Mouse (Mus musculus) adrenal gland, adult (tissue): ENCODE measurements around the gene Brix1.
A peak's percentile ranks its signal among the peaks of the same experiment; 100 is the strongest.
"Not testable (repeated sequence)": the region's sequence is repeated elsewhere in the genome, so short reads cannot be mapped to it uniquely, and the experiment has no call there.

Experiments
- DNase-seq, 2 experiments: peaks; one replicate each; pipeline ENCODE4 v3.0.0; 2022 to 2023; ENCODE audit warnings: low spot score in 1 of 2; ENCODE audit not compliant: inconsistent age in 2 of 2

Gene Brix1

DNA sequence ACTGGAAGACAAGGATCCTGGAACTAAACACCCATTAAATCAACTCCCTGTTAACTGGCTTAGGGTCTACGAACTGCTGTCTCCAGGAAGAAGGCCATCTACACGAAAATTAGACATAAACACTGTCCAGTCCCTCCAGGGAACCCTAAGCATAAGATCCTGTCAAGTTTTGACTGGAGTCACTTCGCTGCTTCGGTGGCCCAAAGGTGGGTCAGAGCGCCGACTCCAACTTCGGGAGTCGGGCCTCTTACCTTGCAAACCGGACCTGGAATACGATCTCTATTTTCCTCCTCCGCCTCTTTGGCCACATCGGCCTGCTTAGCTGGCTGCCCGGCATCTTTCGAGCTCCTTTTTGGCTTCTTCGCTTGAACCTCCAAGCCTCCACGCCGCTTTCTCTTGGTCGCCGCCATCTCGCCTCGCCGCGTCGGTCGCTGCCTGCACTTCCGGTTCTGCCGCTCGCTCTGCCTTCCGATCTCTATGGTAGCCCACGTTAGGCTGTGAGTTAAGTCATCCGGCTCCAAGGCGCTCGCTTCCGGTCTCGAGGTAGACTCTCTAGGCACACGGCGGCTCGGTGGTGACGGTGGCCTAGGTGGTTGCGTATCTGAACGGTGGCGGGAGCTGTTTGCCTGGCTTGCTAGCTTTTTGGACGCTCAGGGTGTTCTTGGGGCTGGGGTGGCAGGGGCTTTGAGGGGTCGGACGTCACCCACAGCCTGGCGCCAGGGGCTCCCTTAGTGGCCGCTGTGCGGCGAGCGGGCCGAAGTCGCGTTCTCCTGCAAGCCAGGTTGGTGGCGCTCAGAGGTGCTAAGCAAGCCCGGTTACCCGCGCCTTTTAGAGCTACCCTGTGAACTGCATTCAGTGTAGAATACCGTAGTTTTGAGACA, at the start of gene Brix1, which contains the start of gene Rad1:
Gene Brix1 (minus strand): TSS at position 464 of the 881 bp plus-strand sequence.
Gene Rad1 (plus strand): TSS at position 535 of the 881 bp plus-strand sequence.
- DNase-seq = peak; percentile 95 to 98

DNA sequence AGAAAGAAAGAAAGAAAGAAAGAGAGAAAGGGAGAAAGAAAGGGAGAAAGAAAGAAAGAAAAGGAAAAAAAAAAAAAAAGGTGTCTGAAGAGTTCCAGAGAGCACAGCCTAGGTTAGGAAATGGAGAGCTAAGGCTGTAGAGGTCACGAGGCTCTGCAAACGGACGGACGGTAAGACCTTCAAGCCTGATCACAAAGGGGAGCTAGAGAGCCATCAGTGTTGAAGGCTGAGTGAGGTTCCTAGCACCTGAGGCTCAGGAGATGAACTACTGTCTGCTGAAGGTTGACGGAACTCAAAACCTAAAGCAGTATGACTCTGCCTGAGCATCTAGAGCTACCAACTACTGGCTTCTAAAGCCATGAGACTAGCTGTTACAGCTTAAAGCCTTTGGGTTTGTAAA, 48.8 kb upstream of the Brix1 start:
- DNase-seq = no peak

DNA sequence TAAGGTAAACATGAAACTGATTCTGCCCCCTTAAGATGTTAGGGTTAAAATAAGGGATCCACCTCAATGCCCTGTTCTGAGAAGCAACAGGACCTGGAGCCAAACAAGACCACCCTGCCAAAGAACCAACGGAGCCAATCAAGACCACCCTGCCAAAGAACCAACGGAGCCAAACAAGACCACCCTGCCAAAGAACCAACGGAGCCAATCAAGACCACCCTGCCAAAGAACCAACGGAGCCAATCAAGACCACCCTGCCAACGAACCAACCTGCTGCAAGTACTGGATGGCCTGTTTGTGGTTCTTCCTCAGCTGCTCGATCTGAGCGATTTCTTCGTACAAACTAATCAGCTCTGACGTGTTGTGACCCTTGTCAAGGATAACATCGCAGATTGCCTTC, 47.6 kb upstream of the Brix1 start:
- DNase-seq = not testable (repeated sequence)

DNA sequence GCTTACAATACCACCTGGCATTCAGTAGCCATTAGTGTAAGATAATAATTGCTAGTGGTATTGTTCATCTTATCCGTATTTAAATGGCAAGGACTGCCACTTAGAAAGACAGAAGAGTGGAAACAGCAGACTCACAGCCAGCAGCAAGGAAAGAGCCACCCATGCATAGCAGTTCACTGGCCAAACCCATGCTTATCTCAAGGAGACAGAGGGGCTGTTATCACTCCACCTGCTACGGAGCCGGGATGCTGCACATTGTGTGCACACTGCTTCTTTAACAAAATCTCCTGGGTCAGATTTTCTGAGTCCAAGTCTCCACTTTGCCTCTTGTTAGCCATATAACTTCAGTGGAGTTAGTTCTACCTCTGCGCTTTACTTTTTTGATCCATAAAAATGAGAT, 45.6 kb upstream of the Brix1 start:
- DNase-seq = no peak

DNA sequence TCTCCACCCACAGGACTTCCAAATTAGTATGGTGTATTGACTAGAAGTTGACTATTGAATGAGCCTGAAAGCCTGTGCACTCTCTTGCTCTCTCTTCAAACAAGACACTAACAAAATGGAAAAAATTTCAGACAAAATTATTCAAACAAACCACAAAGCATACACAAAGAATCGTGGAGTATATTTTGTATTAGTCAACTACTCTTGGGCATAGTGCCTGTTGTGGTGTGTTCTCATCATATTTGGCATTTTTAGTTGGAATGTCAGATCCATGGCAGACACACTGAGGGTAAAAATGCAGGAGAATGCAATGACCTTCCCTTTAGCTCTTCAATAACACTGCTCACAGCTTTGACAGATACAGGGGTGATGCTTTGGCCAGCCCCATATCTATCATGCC, 40.1 kb upstream of the Brix1 start:
- DNase-seq = no peak

DNA sequence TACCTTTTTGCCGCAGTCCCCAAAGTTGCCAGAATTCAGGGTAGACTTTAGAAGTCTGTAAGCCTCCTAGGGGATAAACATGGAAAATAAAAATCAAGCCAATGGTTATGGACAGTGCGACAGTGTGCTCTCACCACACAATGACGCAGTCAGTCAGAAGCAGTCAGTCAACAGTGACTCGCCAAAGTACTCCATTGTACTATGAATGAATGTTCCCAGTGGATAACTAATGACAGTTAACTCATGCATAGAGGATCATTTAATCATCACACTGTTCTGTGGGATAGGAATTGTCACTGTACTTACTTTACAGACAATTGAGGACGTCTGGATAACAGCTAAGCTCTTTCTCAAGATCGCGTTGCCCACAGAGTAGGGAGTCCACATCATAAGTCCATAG, 29.4 kb upstream of the Brix1 start:
- DNase-seq = no peak

DNA sequence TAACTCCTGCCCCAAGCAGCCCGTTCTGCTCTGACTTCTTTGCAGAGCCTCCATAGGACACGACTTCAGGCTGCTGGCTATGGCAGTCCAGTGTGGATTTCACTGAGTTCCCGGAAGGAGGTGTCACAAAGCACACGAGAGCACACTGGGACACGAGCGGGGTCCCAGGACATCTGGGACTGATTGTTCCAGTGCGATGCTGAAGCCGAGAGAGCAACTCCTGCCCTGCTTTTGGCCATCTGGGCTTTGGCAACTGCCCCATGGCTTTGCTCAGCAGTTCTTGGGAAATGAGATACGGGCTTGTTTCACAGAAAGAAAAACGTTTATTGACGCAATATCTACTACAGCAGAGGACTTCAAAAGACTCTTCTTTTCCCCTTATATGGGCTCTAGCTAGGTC, 20.4 kb upstream of the Brix1 start:
- peak; percentile 10 to 46 for DNase-seq

DNA sequence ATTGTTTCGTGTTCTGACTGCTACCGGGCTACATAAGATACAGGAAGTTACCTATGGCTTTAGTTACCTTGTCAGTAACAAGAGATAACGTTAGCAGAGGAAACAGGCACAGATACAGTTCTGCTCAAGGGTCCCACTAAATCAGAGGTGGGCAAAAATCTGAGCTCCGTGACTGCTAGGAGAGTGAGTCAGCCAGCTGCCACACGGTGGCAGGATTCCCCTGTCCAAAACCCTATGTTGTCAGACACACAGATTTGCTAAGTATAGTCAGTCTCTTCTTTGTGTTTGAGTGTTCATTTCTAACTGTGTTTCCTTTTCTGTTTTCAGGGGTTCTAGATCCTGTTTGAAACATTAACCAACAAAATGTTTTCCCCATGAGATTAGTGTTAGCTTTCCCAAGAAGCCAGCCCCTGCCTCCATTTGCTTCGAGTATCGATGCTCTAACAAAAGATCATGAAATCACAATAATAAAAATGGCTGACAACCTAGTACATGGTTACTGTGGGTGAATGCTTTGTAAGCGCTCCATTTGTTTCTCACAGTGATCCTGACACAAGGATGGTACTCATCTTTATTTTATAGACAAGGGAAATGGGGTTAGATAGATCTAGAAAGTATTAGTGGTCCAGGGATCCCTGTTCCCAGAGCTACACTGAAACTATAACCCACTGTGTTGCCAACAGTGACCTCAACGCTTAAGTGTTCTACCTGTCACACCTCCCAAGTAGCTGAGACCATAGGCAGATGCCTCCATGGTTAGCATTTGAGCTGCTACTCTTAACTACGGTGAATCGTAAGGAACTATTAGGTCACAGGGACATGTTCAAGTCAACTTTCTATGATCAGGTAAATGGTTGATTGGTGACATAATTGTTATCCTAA, 15.3 kb upstream of the Brix1 start:
- DNase-seq = peak; percentile 34 to 74

DNA sequence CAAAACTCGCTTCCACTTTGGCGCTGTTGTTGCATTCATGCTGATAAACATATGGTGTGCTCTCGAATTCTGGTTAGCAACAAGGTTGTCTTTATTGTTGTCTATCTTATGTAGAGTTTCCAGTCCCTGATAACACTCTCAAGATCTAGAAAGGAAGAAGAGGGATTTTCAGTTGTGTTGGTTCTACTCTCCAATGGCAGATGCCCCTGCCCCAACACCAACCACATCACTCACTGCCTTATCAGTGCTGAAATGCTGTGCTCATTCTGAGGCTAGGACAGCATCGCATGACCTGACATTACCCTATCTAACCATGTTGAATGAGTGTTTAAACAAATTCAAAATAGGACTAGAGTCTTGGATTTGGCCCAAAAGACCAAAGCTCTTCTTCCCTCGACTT, 14.3 kb upstream of the Brix1 start:
- DNase-seq = no peak

DNA sequence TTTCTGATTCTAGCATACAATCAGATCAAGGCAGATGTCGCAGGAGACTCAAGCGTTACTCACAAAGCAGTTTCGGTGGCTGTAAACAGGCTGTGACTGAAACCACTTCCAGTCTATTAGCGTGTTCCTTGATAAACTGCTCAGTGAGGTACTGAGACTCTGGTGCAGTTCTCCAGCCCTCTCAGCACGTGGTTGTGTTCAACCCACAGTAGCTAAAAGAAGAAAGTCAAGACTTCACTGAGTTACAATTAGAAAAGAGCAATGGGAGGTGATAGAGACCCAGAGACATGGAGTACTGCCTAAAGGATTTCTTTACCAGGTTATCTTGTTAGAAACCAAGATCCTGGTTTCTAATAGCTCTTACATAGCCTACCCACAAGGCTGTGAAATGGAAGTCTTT, 13.8 kb upstream of the Brix1 start:
- DNase-seq = no peak

DNA sequence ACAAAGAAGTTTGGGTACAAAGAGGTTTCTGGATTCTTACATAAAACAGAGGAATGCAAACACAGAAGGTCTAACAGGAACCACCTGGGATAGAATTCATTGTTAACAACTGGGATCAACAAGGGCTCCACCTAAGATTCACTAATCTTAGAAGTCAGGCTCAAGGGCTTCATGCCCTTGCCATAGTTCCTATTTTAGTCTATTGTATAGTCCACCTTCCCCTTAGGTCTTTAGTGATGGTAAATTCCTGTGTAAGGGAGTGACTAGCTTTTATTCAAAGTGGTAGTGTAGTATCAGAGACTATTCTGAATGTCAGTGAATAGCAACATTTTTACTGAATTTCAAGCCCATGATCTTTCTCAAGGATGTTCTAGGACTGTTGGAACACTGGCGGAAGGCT, 10.9 kb upstream of the Brix1 start:
- not testable (repeated sequence) for DNase-seq

DNA sequence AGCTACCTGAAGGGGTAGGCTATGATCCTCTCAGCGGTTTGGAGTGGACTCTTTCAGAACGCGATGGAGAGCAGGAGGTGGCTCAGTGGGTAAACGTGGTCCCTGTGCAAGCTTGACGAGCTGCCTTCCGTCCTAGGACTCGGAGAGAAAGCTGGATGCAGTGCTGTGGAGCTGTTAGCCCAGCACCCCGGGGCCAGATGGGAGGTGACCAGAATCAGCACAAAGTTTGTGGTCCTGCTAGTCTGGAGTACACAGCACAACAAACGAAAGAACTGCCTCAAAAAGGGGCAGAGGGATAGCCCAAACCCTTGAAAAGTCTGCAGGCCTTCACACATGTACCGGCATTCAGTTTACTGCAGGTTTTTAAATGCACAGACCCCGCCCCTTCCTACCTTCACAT, 10.2 kb upstream of the Brix1 start:
- DNase-seq = no peak

DNA sequence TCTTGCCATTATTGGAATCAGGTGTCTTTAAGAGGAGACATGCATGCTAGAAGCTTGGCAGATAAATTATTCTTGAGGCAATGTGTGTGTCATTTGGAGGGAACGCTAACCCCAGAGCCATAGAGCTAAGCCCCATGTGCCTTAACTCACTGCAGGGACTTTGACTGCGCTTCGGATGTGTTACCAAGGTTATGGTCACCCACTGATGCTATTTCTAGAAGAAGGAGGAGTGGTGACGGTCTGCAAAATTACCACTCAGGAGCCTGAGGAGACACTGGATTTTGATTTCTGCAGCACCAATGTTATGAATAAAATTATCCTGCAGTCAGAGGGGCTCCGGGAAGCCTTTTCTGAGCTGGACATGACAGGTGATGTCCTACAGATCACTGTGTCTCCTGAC, 4.4 kb upstream of the Brix1 start:
- no peak for DNase-seq

DNA sequence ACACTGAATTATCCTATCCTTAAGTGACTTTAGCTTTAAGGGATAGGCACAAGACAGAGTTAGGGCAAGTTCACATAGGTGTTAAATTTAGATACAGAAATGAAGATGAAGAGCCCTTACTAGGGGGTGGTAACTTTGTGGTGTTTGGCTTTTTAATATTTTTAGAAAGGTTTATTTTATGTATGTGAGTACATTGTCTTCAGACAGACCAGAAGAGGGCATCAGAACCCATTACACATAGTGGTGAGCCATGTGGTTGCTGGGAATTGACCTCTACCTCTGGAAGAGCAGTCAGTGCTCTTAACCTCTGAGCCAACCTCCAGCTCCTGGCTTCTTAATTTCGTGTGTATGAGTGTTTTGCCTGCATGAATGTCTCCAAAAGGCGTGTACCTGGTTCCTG, 1.5 kb upstream of the Brix1 start:
- DNase-seq = no peak

DNA sequence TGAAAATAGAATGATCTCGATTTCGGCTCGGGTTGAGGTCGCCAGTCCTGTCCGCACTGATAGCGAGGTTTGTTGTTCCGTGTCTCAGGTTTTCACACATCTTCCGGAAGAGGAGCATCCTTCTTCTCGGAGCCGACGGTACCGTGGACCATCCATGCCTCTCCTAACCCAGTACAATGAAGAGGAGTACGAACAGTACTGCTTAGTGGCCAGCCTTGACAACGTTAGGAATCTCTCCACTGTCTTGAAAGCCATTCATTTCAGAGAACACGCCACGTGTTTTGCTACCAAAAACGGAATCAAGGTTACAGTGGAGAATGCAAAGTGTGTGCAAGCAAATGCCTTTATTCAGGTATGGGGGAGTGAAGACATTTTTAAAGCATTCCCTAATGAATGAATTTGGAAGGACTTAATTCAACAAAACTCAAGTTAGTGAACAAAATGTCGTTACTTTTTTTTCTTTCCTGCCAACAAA, 655 bp upstream of the Brix1 start:
- DNase-seq = no peak

DNA sequence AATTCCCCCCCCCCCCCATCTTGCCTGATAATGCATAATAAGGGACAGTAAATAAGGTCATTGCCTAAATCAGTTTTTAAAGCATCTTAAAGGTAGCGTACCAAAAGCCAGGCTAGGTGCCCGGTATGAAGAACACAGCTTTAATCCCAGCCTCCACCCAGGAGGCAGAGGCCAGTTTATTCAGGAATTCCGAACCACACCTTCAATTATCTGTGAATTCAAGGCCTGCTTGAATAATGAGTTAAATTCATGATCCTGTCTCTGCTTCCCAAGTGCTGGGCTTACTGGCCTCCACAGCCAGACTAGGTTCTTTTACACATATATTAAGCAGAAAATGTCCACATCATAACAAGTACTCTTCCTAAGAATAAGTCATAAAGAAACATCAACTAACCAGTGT, 14.8 kb downstream of the Brix1 start:
- DNase-seq = peak in 1 of 2 experiments; percentile 44

DNA sequence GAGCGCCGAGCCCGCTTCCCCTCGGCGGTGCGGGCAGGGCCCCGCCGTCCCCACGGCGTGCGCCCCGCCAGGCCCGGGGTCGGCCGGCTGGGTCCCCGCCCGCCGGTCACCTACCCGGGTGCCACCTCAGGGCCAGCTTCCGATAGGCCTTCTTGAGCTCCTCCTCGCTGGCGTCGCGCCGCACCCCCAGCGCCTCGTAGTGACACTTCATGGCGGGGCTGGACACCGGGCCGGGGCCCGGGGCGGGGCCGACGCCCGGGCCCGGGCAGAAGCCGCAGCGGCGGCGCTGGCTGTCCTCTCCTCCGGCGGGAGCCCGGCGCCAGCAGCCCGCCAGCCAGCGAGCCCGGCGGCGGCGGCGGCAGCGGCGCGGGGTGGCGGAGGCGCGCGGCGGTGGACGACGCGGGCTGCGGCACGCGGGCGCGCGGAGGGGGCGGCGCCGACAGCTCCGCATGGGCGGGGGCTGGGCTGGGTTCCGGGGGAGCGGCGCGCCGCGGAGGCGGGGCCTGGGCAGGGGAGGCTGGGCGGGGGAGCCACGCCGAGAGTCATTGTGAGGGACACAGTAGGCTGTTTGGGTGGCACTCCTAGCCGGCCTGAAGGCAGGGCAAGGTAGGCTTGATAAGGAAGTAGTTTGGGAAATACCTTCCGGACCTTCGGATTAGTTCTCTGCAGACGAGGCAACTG, 15.5 kb downstream of the Brix1 start, which contains the start of gene Dnajc21:
Gene Dnajc21 (minus strand): TSS at position 366 of the 681 bp plus-strand sequence.
- peak; percentile 91 to 97 for DNase-seq

DNA sequence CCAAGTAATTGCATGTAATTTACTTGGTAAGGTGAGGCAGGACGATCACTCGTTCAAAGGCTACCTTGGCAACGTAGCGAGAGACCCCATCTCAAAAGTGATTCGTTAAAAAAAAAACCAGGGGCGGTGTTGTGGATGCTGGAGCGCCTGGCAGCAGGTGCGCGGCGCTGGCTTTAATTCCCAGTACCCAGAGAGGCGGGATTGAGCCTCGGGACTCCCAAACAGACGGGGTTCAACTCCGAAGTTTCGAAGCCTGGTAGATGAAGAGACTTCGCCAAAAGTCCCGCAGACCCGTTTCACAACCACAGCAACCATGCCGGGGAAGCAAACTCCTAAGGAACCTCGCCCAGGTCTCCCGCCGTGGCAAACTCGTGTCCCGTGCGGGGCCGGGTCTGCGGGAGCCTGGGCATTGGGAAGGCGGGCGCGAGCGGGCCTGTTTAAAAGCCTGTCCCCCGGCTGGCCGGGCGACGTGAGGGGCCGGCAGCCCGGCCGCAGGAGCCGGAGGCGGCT, 16.1 kb downstream of the Brix1 start:
- DNase-seq = no peak

DNA sequence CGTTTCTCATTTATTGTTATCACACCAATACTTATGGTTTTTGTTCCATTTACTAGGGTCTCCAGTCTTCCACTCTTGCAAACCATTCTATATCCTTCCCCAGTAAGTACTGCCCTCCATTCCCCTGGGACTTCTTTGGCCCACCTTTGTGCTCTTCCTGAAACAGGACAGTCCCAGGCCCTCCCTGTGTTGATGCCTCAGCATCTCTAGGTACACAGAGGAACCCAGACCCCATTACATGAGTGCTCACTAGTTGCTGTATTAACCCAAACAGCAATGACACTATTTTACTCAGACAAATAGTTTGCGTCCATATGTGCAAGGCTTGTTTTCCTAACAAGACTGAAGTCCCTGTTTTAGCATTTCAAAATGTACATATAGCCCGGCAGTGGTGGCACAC, 17.0 kb downstream of the Brix1 start:
- DNase-seq = no peak

DNA sequence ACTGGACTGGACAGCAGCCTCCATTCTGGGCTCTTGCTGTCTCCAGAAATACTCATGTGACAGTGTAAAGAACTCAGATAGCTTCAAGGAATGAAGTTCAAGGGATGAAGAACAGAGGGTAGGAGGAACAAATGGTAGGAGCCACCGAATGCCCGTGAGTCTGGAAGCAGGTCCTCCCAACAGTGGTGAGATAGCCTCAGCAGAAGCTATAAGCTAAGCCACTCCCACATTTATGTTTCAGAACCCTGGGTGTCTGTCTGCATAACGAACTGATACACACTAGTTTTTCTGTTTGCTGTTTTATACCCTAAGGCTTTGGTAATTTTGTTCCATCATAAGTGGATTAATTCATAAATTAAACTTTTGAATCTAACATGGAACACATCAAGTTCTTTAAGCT, 21.1 kb downstream of the Brix1 start:
- no peak for DNase-seq

DNA sequence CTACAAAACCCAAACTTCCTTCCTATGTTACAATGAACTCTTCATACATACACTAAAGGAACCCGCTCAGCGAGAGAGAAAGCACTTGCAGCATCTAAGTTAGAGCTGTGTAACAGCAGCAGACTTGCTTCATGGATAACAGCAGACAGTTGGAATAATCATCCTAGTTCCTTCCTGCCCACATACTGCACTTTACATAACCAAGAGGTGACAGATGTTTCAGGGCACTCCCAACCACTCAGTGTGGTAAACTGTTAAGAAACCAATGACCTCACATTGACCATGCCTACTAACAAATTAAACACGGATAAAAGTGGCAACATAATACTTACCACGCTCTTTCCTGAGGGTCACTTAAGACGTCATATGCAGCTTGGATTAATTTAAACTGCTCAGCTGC, 22.2 kb downstream of the Brix1 start:
- DNase-seq = no peak
